Mouse (Mus musculus) 3T3-L1 (cell line): ENCODE results near the gene Zfp292.
A peak's percentile ranks its signal among the peaks of the same experiment; 100 is the strongest.
"Not testable (repeated sequence)": the region's sequence is repeated elsewhere in the genome, so short reads cannot be mapped to it uniquely, and the experiment has no call there.

Experiments
- DNase-seq: peaks from one replicate; pipeline ENCODE4 v3.0.0-alpha.2; 2015; ENCODE audit warnings: low read depth, low spot score

The Zfp292 gene

DNA sequence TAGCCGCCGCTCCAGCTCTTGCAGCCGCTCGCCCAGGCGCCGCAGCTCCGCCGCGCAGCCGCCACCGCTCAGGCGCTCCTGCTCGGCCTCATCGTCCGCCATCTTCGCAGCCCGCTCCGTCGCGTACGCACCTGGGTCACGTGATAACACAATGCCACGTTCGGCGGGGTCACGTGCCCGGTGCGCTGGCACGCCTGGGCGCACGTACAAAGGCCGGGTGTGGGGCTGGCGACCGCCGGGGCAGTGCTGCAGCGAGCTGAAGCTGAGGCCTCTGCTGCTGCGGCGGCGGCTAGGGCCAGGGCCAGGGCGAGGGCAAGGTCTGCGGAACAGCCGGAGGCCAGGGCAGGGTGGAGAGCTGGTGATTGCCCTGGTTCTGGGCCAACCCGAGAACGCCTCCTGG, at the start of gene Zfp292:
Gene Zfp292 (minus strand): TSS at position 143 of the 400 bp plus-strand sequence.
- DNase-seq, result peak; percentile 85

DNA sequence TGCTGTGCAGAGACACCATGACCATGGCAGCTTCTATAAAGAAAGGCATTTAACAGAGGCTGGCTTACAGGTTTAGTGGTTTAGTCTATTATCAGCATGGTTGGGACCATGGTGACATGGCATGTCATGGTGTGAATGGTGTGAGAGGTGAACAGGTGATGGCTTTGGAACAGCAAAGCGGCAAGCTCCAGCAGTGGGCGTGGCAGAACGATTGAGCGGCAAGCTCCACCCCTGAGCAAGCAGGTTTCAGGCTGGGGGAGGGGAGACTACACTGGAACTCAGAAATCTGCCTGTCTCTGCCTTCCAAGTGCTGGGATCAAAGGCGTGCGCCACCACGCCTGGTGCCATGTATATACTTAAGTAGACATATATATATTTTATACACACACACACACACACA, 45.6 kb upstream of the Zfp292 start:
- not testable (repeated sequence) for DNase-seq

- DNase-seq, result peak; percentile 81
Observed at GRCm38 (mm10) chr4:34922177-34922870, 39.6 kb upstream of the Zfp292 start.

DNA sequence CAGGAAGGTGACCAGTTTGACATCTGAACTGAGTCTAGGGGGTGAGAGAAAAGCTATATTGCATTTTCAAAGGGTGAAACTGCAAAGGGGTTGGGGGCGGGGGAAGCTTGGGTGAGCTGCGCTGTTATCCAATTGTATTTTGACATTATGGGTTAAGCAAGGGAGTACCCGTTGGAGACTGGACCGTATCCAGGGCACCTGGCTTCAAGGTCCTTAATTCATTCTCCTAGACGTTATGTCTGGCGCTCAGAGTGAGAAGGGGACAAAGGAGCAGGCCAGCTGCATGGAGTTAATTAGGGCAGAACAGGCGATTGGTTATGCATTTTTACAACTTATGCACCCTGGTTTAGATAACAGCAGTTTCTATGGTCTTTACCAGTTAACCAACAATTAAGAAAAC, 34.6 kb upstream of the Zfp292 start:
- no peak for DNase-seq

GRCm38 (mm10) chr4:34912171-34912570, 29.4 kb upstream of the Zfp292 start:
- no peak for DNase-seq

- DNase-seq, result no peak
Observed at GRCm38 (mm10) chr4:34911401-34911800, 28.6 kb upstream of the Zfp292 start.

DNA sequence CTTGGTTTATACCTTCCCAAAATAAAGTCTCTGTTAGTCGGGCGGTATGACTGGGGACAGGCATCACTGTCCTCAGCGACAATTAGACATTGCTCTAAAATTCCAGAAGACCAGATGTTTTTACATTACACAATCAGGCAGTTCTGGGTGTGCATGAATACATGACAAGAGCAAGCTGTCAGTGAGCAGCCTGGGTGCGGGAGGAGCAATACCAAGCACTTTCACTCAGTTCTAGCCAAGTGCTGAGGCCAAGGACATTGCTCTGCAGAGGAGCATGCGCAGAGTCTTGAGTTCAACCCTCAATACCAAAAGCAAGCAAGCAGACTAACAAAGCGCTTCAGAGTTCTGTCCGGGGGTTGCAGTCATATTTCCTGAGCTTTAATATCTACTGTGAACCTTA, 25.4 kb upstream of the Zfp292 start:
- DNase-seq, result no peak

DNA sequence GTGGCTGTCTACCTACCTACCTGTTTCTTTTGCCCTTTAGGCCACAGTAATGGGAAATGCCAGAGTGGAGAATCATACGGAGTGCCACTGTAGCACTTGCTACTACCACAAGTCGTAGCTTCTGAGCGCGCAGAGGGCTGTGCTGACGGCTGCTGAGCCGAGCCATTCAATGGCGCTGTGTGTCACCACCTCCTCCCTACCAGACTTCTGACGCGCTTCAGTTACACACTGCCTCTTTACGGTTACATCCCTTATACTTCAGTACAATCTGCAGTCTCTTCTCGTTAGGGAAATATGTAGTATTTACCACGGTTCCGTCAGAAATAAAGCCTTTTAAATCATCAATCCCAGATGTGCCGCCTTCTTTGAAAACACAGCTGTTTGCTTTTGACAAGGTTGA, 24.3 kb upstream of the Zfp292 start:
- DNase-seq, result no peak

GRCm38 (mm10) chr4:34906151-34906550, 23.4 kb upstream of the Zfp292 start:
- DNase-seq, result no peak

GRCm38 (mm10) chr4:34905396-34905795, 22.6 kb upstream of the Zfp292 start:
- DNase-seq, result peak; percentile 16

- not testable (repeated sequence) for DNase-seq
Observed at GRCm38 (mm10) chr4:34901582-34901981, 18.8 kb upstream of the Zfp292 start.

GRCm38 (mm10) chr4:34901166-34901565, 18.4 kb upstream of the Zfp292 start:
- DNase-seq, result no peak

GRCm38 (mm10) chr4:34900155-34900554, 17.4 kb upstream of the Zfp292 start:
- DNase-seq, result no peak

GRCm38 (mm10) chr4:34899322-34899721, 16.6 kb upstream of the Zfp292 start:
- no peak for DNase-seq

- no peak for DNase-seq
Observed at GRCm38 (mm10) chr4:34898497-34898896, 15.7 kb upstream of the Zfp292 start.

DNA sequence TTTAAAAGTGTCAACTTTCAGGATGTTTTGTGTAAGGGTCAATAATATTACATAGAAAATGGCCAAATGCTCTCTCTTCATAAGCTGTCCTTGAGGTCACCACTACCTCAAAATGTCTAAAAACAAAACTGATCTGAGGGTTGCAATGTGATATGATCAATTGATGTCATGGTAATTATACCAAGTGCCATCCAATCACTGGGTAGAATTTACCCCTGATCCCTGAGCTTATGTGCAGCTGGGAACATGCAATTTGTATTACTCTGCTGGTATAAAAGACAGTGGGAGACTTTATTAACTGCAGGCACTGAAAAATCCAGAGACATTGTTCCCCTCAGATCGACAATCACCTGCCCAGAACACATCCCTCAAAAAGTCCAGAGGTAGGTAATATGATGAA, 10.7 kb upstream of the Zfp292 start, which contains the start of gene Cga:
Gene Cga (plus strand): TSS at position 301 of the 400 bp plus-strand sequence.
- DNase-seq, result no peak

DNA sequence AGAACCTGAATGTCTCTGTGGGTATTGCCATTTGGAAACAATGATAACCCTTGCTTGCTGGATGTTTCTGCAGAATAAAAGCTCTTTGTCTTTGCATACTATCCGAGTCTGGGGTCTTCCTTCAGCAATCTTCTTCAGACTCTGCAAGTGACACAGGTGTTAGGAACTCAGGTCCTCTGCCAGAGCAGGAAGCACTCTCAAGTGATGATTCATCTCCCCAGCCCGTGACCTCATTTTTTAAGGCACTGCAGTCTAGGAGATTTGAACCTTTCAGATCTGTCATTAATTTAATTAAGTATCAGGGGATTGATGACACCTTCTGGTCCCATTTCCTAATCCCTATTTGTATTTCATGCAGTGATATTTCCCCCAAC, 7.0 kb upstream of the Zfp292 start:
- no peak for DNase-seq

- DNase-seq, result no peak
Observed at GRCm38 (mm10) chr4:34889101-34889811, 6.5 kb upstream of the Zfp292 start.

GRCm38 (mm10) chr4:34887295-34887694, 4.5 kb upstream of the Zfp292 start:
- no peak for DNase-seq

GRCm38 (mm10) chr4:34886490-34887111, 3.8 kb upstream of the Zfp292 start:
- DNase-seq, result peak; percentile 86

- DNase-seq, result no peak
Observed at GRCm38 (mm10) chr4:34885631-34886351, 3.0 kb upstream of the Zfp292 start.
